Mouse (Mus musculus) mature B cell (primary cell): ENCODE measurements around the gene Gxylt2.

ENCODE experiments used
- in situ Hi-C: fragments of 300-500 bp; cut with MboI; formaldehyde crosslinking; loops from 2 replicates; pipeline ENCODE4 v1.14.3; 2019

Gxylt2 gene

GRCm38 (mm10) chr6:100704574-100705365 is at the start of gene Gxylt2:
Gene Gxylt2, plus strand, starts transcription at chr6:100704734.
- in situ Hi-C loops: no loop called here

- in situ Hi-C loops: loop anchor here (25.0 kb wide), 1 partner anchor 177 kb away; the partner anchor contains the start of gene Ppp4r2
Measured at GRCm38 (mm10) chr6:100660395-100660794, 44.1 kb upstream of the Gxylt2 start.

- in situ Hi-C loops: loop anchor here (25.0 kb wide), 1 partner anchor 175 kb away; the partner anchor contains the start of gene Ppp4r2
Measured at GRCm38 (mm10) chr6:100662224-100662623, 42.3 kb upstream of the Gxylt2 start.

GRCm38 (mm10) chr6:100667644-100668043 is 36.9 kb upstream of the Gxylt2 start:
- in situ Hi-C loops: loop anchor here (25.0 kb wide), 1 partner anchor 170 kb away; the partner anchor contains the start of gene Ppp4r2

GRCm38 (mm10) chr6:100668858-100669257 is 35.7 kb upstream of the Gxylt2 start:
- in situ Hi-C loops: loop anchor here (25.0 kb wide), 1 partner anchor 168 kb away; the partner anchor contains the start of gene Ppp4r2

GRCm38 (mm10) chr6:100670370-100670841 is 34.1 kb upstream of the Gxylt2 start:
- in situ Hi-C loops: loop anchor here (25.0 kb wide), 1 partner anchor 167 kb away; the partner anchor contains the start of gene Ppp4r2

- in situ Hi-C loops: loop anchor here (25.0 kb wide), 1 partner anchor 166 kb away; the partner anchor contains the start of gene Ppp4r2
Measured at GRCm38 (mm10) chr6:100670880-100671344, 33.6 kb upstream of the Gxylt2 start, which contains the start of gene Shq1. Gene Shq1, minus strand, starts transcription at chr6:100671157.

GRCm38 (mm10) chr6:100671401-100671800 is 33.1 kb upstream of the Gxylt2 start:
- in situ Hi-C loops: loop anchor here (25.0 kb wide), 1 partner anchor 166 kb away; the partner anchor contains the start of gene Ppp4r2

GRCm38 (mm10) chr6:100674974-100675373 is 29.6 kb upstream of the Gxylt2 start:
- in situ Hi-C loops: loop anchor here (25.0 kb wide), 1 partner anchor 162 kb away; the partner anchor contains the start of gene Ppp4r2

- in situ Hi-C loops: no loop called here
Measured at GRCm38 (mm10) chr6:100676461-100676860, 28.1 kb upstream of the Gxylt2 start.

GRCm38 (mm10) chr6:100678636-100679035 is 25.9 kb upstream of the Gxylt2 start:
- in situ Hi-C loops: no loop called here

- in situ Hi-C loops: no loop called here
Measured at GRCm38 (mm10) chr6:100686341-100686740, 18.2 kb upstream of the Gxylt2 start.

- in situ Hi-C loops: no loop called here
Measured at GRCm38 (mm10) chr6:100699986-100700385, 4.5 kb upstream of the Gxylt2 start.

GRCm38 (mm10) chr6:100700774-100701173 is 3.8 kb upstream of the Gxylt2 start:
- in situ Hi-C loops: no loop called here

- in situ Hi-C loops: no loop called here
Measured at GRCm38 (mm10) chr6:100704197-100704573, 349 bp upstream of the Gxylt2 start.

GRCm38 (mm10) chr6:100705366-100705811 is 855 bp downstream of the Gxylt2 start:
- in situ Hi-C loops: no loop called here

GRCm38 (mm10) chr6:100706861-100707260 is 2.3 kb downstream of the Gxylt2 start:
- in situ Hi-C loops: no loop called here

GRCm38 (mm10) chr6:100707557-100707956 is 3.0 kb downstream of the Gxylt2 start:
- in situ Hi-C loops: no loop called here

GRCm38 (mm10) chr6:100708248-100708647 is 3.7 kb downstream of the Gxylt2 start:
- in situ Hi-C loops: no loop called here

- in situ Hi-C loops: no loop called here
Measured at GRCm38 (mm10) chr6:100708996-100709395, 4.5 kb downstream of the Gxylt2 start.

GRCm38 (mm10) chr6:100709483-100709882 is 4.9 kb downstream of the Gxylt2 start:
- in situ Hi-C loops: no loop called here

- in situ Hi-C loops: no loop called here
Measured at GRCm38 (mm10) chr6:100710170-100710569, 5.6 kb downstream of the Gxylt2 start.

- in situ Hi-C loops: no loop called here
Measured at GRCm38 (mm10) chr6:100710866-100711265, 6.3 kb downstream of the Gxylt2 start.
